Mouse (Mus musculus) left cerebral cortex, adult 18-20 months (tissue): ENCODE results near the gene Ulk3. TPM values are rescaled to one million over a fixed set of nuclear protein-coding genes. Genes with fewer than 3 reads are reported as not detected.

Source experiments
- DNase-seq, 2 experiments: peaks; one replicate each; pipeline ENCODE4 v3.0.0; 2021 to 2022; ENCODE audit warnings: low spot score in 2 of 2, mixed read lengths in 1 of 2
- total RNA-seq, 2 experiments: library from RNA; stranded (reverse); gene quantifications; 2 replicates each; pipeline ENCODE4 v1.2.3; 2021

Gene Ulk3
- total RNA-seq, 2 experiments from 2014 or later: 28.9 to 33.5 TPM

DNA sequence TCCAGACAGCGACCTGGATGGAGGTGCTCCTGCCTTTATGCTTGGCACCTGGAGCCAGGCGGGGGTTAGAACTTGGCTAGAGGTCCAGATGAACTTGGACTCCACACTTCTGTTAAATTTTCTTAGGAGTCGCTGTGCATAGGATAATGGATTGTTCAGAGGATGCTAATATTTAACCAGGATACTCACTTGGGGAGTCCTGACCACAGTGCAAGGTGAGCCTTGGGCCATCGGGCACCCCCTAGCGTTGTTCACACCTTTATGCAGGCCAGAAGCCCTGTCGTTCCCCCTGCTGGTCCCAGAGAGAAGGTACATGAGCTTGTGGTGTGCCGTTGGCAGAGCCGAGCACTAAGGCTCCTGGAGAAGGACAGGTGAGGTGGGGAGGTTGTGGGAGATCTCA, 22.4 kb upstream of the Ulk3 start:
- DNase-seq: no peak

DNA sequence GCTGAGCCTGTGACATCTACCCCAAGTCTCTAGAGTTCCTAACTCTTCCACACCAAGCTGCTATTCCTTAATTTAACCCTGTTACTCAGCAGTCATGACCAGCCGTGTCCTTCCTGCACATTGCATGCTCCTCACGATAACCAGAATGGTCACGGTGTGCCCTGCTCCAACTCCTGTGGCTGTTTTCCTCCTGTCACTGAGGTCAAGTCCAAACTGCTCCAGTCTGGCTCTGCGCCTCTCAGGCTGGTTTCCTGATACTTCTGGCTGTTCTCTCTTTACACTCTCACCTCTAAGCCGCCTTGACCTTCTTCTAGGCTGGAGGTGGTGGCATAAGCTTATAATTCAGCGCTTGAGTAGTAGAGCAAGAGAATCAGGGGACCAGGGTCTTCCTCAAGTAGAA, 20.8 kb upstream of the Ulk3 start:
- no peak for DNase-seq

- no peak for DNase-seq
Observed at GRCm38 (mm10) chr9:57574397-57574796, 14.9 kb upstream of the Ulk3 start.

DNA sequence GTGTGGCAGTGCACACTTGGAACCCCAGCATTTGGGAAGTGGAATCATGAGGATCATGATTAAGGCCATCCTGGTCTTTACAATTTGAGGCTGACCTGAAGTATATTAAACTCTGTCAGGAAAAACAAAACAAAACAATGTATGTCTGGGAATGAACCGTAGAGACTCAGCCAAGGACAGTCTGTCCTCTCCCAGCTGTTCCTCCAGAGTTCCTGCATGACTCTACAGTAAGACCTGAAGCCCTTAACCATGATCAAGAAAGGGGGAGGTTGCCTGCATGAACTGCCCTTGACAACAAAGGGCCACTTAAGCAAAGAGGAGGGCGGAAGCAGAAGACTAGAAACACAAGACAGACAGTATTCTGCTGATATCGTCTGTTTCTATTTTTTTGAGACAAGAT, 13.7 kb upstream of the Ulk3 start:
- DNase-seq: no peak

DNA sequence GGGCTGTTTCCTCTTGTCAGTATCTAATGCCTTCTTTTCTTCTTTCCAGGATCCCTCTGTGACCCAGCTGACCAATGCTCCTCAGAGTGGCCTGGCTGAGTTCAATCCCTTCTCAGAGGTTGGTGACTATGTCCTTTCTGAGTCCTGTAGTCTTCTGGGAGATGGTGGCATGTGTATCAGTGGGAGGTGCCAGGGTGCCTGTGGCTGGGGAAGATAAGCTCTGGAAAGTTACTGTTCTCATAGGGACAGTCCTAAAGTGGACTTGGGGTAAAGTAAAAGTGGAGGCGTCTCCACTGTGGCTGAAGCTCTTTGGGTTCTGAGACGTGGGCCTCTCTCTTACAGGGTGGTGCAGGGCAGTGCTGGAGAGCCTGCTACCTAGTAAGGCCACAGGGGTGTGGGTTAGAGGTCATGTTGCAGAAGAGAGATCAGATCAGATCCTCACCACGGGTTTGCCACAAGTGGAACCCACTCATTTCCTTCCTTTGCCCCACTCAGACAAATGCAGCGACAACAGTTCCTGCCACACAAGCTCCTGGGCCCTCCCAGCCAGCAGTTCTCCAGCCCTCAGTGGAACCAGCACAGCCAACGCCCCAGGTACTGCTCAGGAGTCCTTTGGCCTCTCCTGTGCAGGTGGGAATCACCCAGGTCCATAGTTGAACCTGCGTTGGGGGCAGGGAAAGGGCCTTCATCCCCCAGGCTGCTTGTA, 12.0 kb upstream of the Ulk3 start:
- DNase-seq: no peak

DNA sequence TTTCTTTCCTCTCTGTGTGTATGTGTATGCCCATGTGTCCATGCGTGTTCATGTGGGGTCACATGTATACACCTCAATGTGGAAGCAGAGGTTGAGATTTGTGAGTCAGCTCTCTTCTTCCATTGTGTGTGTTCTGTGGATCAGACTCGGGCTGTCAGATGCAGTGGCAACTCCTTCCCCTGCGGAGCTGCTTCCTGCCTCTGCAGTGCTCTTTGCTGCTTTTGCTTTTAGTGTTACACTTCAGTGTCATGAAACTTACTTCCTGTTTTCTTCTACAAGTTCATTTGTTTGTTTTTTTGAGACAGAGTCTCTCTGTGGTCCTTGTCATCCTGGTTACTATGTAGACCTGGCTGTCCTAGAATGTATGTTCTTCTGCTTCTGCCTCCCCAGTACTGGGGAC, 4.3 kb upstream of the Ulk3 start:
- DNase-seq: no peak

GRCm38 (mm10) chr9:57590726-57591125, 1.5 kb downstream of the Ulk3 start:
- no peak for DNase-seq

- peak in 1 of 2 experiments; percentile 40 for DNase-seq
Observed at GRCm38 (mm10) chr9:57593454-57594173, 4.4 kb downstream of the Ulk3 start.

GRCm38 (mm10) chr9:57594174-57594509, 4.9 kb downstream of the Ulk3 start:
- no peak for DNase-seq

- no peak for DNase-seq
Observed at GRCm38 (mm10) chr9:57597265-57597664, 8.0 kb downstream of the Ulk3 start.

DNA sequence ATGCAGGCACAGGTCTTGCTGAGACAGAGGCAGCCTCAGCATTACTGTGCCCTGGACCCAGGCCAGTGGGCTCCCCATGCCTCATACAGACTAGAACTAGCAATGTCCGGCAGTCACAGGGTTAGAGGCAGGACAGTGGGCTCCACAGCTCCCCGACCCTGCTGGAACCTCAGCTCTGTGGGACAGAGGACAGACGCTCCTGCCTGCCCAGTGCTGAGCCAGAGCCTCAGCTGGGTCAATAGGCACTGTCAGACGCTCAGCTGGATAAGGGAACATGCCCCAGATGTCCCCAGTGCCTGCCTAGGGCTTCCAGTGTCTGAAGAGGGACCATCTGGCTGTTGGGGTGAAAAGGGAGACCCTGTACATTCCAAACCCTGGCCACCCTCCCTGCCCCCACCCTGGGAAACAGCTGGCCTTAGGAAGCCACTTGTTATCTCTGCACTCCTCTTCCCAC, 8.7 kb downstream of the Ulk3 start:
- DNase-seq: no peak

DNA sequence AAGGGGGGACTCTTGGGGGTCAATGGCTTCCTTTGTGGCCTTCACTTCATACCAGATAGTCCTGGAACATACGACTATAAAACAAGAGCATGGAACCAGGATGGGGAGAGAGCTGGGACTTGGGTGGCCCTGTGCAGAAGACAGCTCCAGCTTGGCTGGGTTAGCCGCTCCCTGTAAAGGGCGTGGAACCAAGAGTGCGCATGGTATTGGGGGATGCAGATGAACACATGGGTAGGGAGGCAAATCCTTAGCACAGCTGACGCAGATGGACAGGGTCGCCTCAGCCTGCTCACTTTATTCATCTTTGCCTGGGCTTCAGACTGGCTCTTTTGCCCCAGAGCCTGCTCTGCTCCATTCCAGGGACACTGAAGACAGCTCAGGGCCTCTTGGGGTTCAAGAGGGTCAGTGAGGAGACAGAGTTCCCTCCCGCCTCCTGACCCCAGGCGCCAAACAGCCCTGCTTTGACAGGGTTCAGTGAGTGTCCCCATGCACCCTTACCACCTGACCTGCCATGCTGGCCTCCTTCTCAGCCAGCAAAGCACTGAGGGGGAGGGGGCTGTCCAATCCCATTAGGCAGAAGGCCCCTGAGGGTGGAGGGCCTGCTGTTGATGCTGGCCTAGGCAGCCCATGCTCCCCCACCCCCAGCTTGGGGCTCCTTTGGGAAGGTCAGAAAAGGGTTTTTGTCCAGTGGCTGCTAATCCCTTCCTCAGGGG, 9.8 kb downstream of the Ulk3 start:
- DNase-seq: no peak

GRCm38 (mm10) chr9:57600620-57601352, 11.5 kb downstream of the Ulk3 start:
- no peak for DNase-seq

GRCm38 (mm10) chr9:57601353-57601706, 12.1 kb downstream of the Ulk3 start:
- DNase-seq: peak; percentile 66 to 72

DNA sequence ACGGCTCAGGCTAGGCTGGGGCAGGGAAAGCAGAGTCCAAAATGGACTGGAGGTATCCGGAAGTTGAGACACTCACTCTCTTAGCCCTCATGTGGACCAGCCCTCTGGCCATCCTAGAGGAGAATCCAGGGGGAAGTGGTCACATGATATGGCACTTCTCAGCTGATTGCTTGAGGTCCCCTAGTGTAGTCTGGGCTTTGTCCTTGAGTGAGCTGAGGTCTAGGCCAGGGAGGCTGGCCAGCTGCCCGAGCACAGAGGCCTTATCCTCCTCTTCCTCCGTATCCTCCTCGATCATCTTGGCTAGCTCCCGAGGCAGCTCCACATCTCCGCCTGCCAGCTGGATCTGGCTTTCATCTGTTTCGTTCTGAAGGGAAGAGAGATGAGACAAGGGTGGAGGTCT, 12.8 kb downstream of the Ulk3 start:
- DNase-seq: no peak

GRCm38 (mm10) chr9:57604875-57605274, 15.6 kb downstream of the Ulk3 start:
- no peak for DNase-seq

GRCm38 (mm10) chr9:57605503-57605902, 16.3 kb downstream of the Ulk3 start:
- no peak for DNase-seq

- DNase-seq: no peak
Observed at GRCm38 (mm10) chr9:57606139-57606851, 17.0 kb downstream of the Ulk3 start, which contains the start of gene Cplx3. Cplx3 (minus strand) TSS chr9:57606281.

GRCm38 (mm10) chr9:57609803-57610202, 20.6 kb downstream of the Ulk3 start:
- DNase-seq: no peak

GRCm38 (mm10) chr9:57610359-57610826, 21.1 kb downstream of the Ulk3 start:
- DNase-seq: no peak

GRCm38 (mm10) chr9:57612587-57612986, 23.3 kb downstream of the Ulk3 start:
- no peak for DNase-seq
